Mouse (Mus musculus) neural tube, embryonic 15.5 days (tissue): ENCODE measurements at regions not wholly inside any gene's neighbourhood (a gene's known extent, or its start where the extent isn't known, plus 50 kb on each side); places are given as distances from the start of the nearest gene placed in this dataset.

Experiments
- ATAC-seq: fragments of 200-750 bp; cut with Nextera tagmentation; 2 replicates; pipeline ENCODE4 v1.8.0; 2017; ENCODE audit warnings: mild to moderate bottlenecking, moderate TSS enrichment, moderate library complexity; ENCODE audit not compliant: low FRiP score
- H3K27ac ChIP-seq: fragments of 300-500 bp; sonication (generic); replicated peaks from 2 replicates; pipeline ENCODE4 v1.5.1; 2015; ENCODE audit warnings: mild to moderate bottlenecking, inconsistent platforms
- H3K27me3 ChIP-seq: fragments of 300-500 bp; sonication (generic); replicated peaks from 2 replicates; pipeline ENCODE4 v1.6.1; 2015; ENCODE audit warnings: inconsistent platforms
- H3K36me3 ChIP-seq: fragments of 300-500 bp; sonication (generic); 2 replicates; pipeline ENCODE4 v1.6.1; 2015; ENCODE audit warnings: inconsistent platforms
- H3K4me1 ChIP-seq: fragments of 300-500 bp; sonication (generic); 2 replicates; pipeline ENCODE4 v1.6.1; 2015; ENCODE audit warnings: inconsistent platforms
- H3K4me2 ChIP-seq: fragments of 300-500 bp; sonication (generic); 2 replicates; pipeline ENCODE4 v1.6.1; 2015; ENCODE audit warnings: inconsistent platforms, mild to moderate bottlenecking, moderate library complexity
- H3K4me3 ChIP-seq: fragments of 300-500 bp; sonication (generic); replicated peaks from 2 replicates; pipeline ENCODE4 v1.5.1; 2015; ENCODE audit warnings: mild to moderate bottlenecking, inconsistent platforms
- H3K9ac ChIP-seq: fragments of 300-500 bp; sonication (generic); replicated peaks from 2 replicates; pipeline ENCODE4 v1.6.1; 2015; ENCODE audit warnings: mild to moderate bottlenecking, inconsistent platforms
- H3K9me3 ChIP-seq: fragments of 300-500 bp; sonication (generic); replicated peaks from 2 replicates; pipeline ENCODE4 v1.6.1; 2016; ENCODE audit warnings: inconsistent platforms
- WGBS: fragments of 180-500 bp; shearing (Covaris S2); methylation state at CpG from one replicate; pipeline ENCODE4 v1.1.7; 2015; ENCODE audit warnings: mixed read lengths; 5-methylcytosine and 5-hydroxymethylcytosine counted together

GRCm38 (mm10) chr10:96980494-96980831 is 363.7 kb downstream of the Btg1 start:
- Histone ChIP-seq H3K4me2 (no peak overlapping the region), H3K27me3 (no peaks in the 10 kb centered on the region), H3K36me3 (no peaks in the 10 kb centered on the region), H3K4me3 (no peak overlapping the region), H3K9me3 (no peaks in the 10 kb centered on the region), H3K4me1 (peaks cover 10% of the 10 kb centered on the region), H3K9ac (no peak overlapping the region), H3K27ac (no peak overlapping the region)
- WGBS, result 15% methylated on average over 3 of the region's 3 CpGs
- peak; percentile 41; the same call in 1 of the 2 replicates for ATAC-seq

GRCm38 (mm10) chr10:96980832-96981515 is 364.2 kb downstream of the Btg1 start:
- Histone ChIP-seq H3K4me3 (no peak overlapping the region), H3K27me3 (no peaks in the 10 kb centered on the region), H3K27ac (peak overlapping the region; percentile 64), H3K4me2 (no peak overlapping the region), H3K36me3 (no peaks in the 10 kb centered on the region), H3K9me3 (no peaks in the 10 kb centered on the region), H3K9ac (no peak overlapping the region), H3K4me1 (peaks cover 10% of the 10 kb centered on the region)
- 23% methylated on average over 9 of the region's 9 CpGs for WGBS
- peak; percentile 83 for ATAC-seq

GRCm38 (mm10) chr10:96981516-96981869 is 364.7 kb downstream of the Btg1 start:
- WGBS, result 79% methylated on average over 2 of the region's 2 CpGs
- ATAC-seq, result no peak

DNA sequence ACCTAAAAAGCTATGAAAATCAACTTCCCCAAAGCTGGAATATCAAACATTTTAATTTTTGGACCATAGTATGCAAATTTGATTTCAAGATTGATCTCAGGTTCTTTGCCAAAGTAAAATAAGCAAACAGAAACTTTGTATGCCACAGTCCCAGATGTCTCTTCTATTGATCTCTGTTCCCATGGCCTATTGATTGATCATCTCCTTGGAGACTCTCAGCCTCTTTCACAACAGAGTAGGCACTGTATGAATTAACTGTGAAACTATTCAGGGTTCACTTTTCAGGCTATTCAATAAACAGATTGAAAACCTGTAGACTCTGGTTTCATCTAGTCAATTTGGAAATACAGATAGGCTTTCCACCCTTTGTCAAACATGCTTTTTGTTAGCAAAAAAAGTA is 384.1 kb downstream of the Btg1 start:
- H3K4me3 ChIP-seq, result no peak overlapping the region
- no peaks in the 10 kb centered on the region for H3K36me3 ChIP-seq
- no peaks in the 10 kb centered on the region for H3K4me1 ChIP-seq
- no peak overlapping the region for H3K27ac ChIP-seq
- no peak overlapping the region for H3K9ac ChIP-seq
- no peak for ATAC-seq
- H3K9me3 ChIP-seq, result no peaks in the 10 kb centered on the region
- no peaks in the 10 kb centered on the region for H3K27me3 ChIP-seq
- H3K4me2 ChIP-seq, result no peak overlapping the region

More at GRCm38 (mm10) chr10:96981516-96981869, 364.7 kb downstream of the Btg1 start:
- Histone ChIP-seq H3K9ac (no peak overlapping the region), H3K9me3 (no peaks in the 10 kb centered on the region), H3K4me2 (no peak overlapping the region), H3K27ac (peak overlapping the region; percentile 64), H3K4me3 (no peak overlapping the region), H3K4me1 (peaks cover 10% of the 10 kb centered on the region), H3K36me3 (no peaks in the 10 kb centered on the region), H3K27me3 (no peaks in the 10 kb centered on the region)

DNA sequence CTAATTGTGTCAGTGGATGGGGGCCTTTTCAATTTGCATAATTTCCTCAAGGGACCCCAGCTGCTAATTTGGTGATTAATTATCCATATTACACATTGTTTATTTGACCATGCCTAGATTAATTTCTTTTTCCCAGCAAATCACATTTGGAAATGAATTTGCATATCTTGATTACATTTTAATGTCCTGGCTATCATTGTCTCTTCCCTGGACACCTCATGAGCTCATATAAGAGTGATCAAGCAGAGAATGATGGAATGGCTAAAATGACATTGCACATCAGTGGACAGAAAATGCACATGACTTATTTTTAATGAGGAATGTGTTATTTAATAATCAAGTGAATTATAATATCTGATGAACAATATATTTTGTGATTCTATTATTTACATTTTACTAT is 392.1 kb downstream of the Btg1 start:
- Histone ChIP-seq H3K9ac (no peak overlapping the region), H3K4me3 (no peak overlapping the region), H3K4me1 (no peaks in the 10 kb centered on the region), H3K9me3 (no peaks in the 10 kb centered on the region), H3K36me3 (no peaks in the 10 kb centered on the region), H3K27ac (no peak overlapping the region), H3K27me3 (no peaks in the 10 kb centered on the region), H3K4me2 (no peak overlapping the region)
- ATAC-seq, result no peak

- no peak overlapping the region for H3K4me3 ChIP-seq
- ATAC-seq, result no peak
- no peak overlapping the region for H3K9ac ChIP-seq
- no peak overlapping the region for H3K27ac ChIP-seq
- H3K9me3 ChIP-seq, result no peaks in the 10 kb centered on the region
- no peaks in the 10 kb centered on the region for H3K36me3 ChIP-seq
- 50% methylated on average over 1 of the region's 1 CpGs for WGBS
- no peak overlapping the region for H3K4me2 ChIP-seq
- no peaks in the 10 kb centered on the region for H3K27me3 ChIP-seq
- no peaks in the 10 kb centered on the region for H3K4me1 ChIP-seq
Measured at GRCm38 (mm10) chr10:97009859-97010258, 393.1 kb downstream of the Btg1 start.

DNA sequence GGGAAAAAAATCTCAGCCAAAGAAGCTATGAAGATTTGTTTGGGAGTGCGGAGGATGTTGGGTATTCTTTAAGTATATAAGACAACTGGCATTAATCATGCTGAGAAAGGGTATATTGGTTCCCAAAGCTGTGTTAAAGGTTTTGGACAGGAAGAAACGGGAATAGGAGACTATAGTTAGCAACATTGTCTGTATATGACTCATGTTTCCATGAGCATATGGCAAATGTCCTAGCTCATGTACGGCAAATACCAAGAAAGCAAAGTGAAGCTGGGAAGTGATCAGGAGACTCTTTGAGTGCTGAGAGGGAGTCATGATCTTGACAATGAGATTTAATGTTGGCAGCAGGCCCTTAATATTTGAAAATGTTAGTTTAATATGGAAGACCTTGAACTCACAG is 401.8 kb downstream of the Btg1 start:
- no peak overlapping the region for H3K4me3 ChIP-seq
- H3K4me2 ChIP-seq, result no peak overlapping the region
- H3K27ac ChIP-seq, result no peak overlapping the region
- 85% methylated on average over 3 of the region's 3 CpGs for WGBS
- no peak for ATAC-seq
- no peak overlapping the region for H3K9ac ChIP-seq
- H3K9me3 ChIP-seq, result no peaks in the 10 kb centered on the region
- H3K27me3 ChIP-seq, result no peaks in the 10 kb centered on the region
- no peaks in the 10 kb centered on the region for H3K4me1 ChIP-seq
- no peaks in the 10 kb centered on the region for H3K36me3 ChIP-seq

- Histone ChIP-seq H3K9ac (no peak overlapping the region), H3K27me3 (no peaks in the 10 kb centered on the region), H3K4me2 (no peak overlapping the region), H3K4me1 (no peaks in the 10 kb centered on the region), H3K9me3 (no peaks in the 10 kb centered on the region), H3K36me3 (no peaks in the 10 kb centered on the region), H3K27ac (no peak overlapping the region), H3K4me3 (no peak overlapping the region)
- WGBS, result 67% methylated on average over 5 of the region's 5 CpGs
- no peak for ATAC-seq
Measured at GRCm38 (mm10) chr10:97028776-97029175, 412.0 kb downstream of the Btg1 start.

DNA sequence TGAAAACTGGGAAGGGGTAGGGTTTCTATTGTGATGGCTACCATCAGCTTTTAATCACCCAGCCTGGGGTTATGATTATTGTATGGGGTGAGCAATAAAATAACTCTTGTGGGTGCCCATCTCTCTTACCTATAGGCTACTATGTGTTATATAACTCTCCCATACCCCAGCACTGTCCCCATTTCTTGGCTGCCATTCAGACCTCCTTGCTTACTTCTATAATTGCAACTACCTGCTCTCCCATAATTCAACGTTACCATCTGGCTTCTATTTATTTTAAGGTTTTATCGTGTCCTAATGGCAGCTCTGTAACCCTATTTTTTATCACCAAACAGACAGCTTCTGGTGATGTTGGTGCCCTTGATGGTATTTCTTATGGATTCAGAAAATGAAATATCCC is 414.2 kb downstream of the Btg1 start:
- Histone ChIP-seq H3K36me3 (no peaks in the 10 kb centered on the region), H3K27ac (no peak overlapping the region), H3K27me3 (no peaks in the 10 kb centered on the region), H3K4me3 (no peak overlapping the region), H3K4me2 (no peak overlapping the region), H3K4me1 (no peaks in the 10 kb centered on the region), H3K9me3 (no peaks in the 10 kb centered on the region), H3K9ac (no peak overlapping the region)
- 75% methylated on average over 2 of the region's 2 CpGs for WGBS
- no peak for ATAC-seq

DNA sequence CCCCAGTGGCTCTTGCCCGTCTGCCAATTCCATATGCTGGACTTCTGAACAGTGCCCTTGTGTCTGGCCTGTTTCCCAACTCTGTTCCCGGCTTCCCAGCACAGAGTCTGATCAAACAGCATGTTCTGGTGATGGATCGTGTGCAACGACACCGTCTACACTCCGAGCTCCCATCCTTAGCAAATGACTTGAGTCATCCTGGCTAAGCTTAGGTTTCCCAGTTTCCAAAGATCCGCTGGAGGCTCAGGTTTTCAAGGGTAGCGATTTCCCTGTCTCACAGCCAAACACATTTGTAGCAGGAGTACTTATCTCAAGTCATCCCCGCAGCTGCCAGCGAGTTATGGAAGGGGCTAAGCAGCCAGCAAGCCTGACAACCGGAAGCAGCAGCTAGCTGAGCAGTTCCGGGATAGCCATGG is 418.6 kb downstream of the Btg1 start:
- Histone ChIP-seq H3K9me3 (no peaks in the 10 kb centered on the region), H3K4me1 (no peaks in the 10 kb centered on the region), H3K27ac (no peak overlapping the region), H3K4me3 (no peak overlapping the region), H3K9ac (no peak overlapping the region), H3K27me3 (no peaks in the 10 kb centered on the region), H3K36me3 (no peaks in the 10 kb centered on the region), H3K4me2 (no peak overlapping the region)
- ATAC-seq, result no peak
- WGBS, result 81% methylated on average over 12 of the region's 12 CpGs

- Histone ChIP-seq H3K36me3 (no peaks in the 10 kb centered on the region), H3K9ac (no peak overlapping the region), H3K27me3 (no peaks in the 10 kb centered on the region), H3K9me3 (no peaks in the 10 kb centered on the region), H3K27ac (no peak overlapping the region), H3K4me3 (no peak overlapping the region), H3K4me1 (no peaks in the 10 kb centered on the region), H3K4me2 (no peak overlapping the region)
- ATAC-seq, result no peak
- 18% methylated on average over 4 of the region's 4 CpGs for WGBS
Measured at GRCm38 (mm10) chr10:97038025-97038424, 421.2 kb downstream of the Btg1 start.

DNA sequence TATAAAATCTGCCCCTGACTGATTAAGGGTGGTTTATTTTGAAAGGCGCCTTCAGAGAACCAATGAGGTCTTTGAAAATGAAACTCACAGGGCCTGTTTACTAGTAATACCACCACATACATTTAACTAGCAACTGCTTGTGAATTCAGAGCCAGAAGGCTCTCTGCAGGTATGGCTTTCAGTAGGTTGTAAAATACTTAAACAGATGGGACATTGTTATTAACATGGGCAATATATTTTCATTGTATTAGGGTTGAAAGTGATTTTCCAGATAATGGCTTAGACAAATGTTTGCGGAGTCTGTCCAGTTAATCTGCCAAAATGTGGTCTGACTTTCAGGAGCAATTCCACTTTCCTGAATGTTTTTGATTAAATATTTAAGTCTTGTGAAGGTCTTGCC is 430.8 kb downstream of the Btg1 start:
- Histone ChIP-seq H3K27me3 (no peaks in the 10 kb centered on the region), H3K27ac (no peak overlapping the region), H3K4me1 (no peaks in the 10 kb centered on the region), H3K9me3 (no peaks in the 10 kb centered on the region), H3K36me3 (no peaks in the 10 kb centered on the region), H3K4me2 (no peak overlapping the region), H3K4me3 (no peak overlapping the region), H3K9ac (no peak overlapping the region)
- WGBS, result 69% methylated on average over 2 of the region's 2 CpGs
- ATAC-seq, result no peak

- no peaks in the 10 kb centered on the region for H3K36me3 ChIP-seq
- no peak overlapping the region for H3K9ac ChIP-seq
- 69% methylated on average over 2 of the region's 2 CpGs for WGBS
- no peak overlapping the region for H3K27ac ChIP-seq
- no peak overlapping the region for H3K4me2 ChIP-seq
- no peaks in the 10 kb centered on the region for H3K9me3 ChIP-seq
- H3K27me3 ChIP-seq, result no peaks in the 10 kb centered on the region
- ATAC-seq, result no peak
- no peaks in the 10 kb centered on the region for H3K4me1 ChIP-seq
- no peak overlapping the region for H3K4me3 ChIP-seq
Measured at GRCm38 (mm10) chr10:97047996-97048395, 431.2 kb downstream of the Btg1 start.
